Mouse (Mus musculus): ENCODE measurements around the gene Fuk. TPM values are rescaled to one million over a fixed set of nuclear protein-coding genes. Genes with fewer than 3 reads are reported as not detected.

Fuk gene
- polyA plus RNA-seq (2017; shearing (Covaris generic)) = 5.9 TPM

GRCm38 (mm10) chr8:110901839-110902578 lies at the start of gene Fuk:
Fuk (minus strand) TSS chr8:110902488.

GRCm38 (mm10) chr8:110919341-110920031 lies 17.2 kb upstream of the Fuk start, which contains the start of gene St3gal2:
St3gal2 (plus strand) TSS chr8:110919922.

GRCm38 (mm10) chr8:110846405-110847170 lies 55.7 kb downstream of the Fuk start, which contains the start of the genes Cog4 and Sf3b3:
Cog4 (plus strand) TSS chr8:110846600.
Sf3b3 (minus strand) TSS chr8:110846787.

Other genes starting within 250 kb of the Fuk start
- gene Mtss1l, start 181.0 kb downstream of the Fuk start, polyA plus RNA-seq (2017; shearing (Covaris generic)) = 0.35 TPM
- gene Il34, start 96.6 kb downstream of the Fuk start, polyA plus RNA-seq (2017; shearing (Covaris generic)) = not detected
- gene Cog4, start 55.9 kb downstream of the Fuk start, polyA plus RNA-seq (2017; shearing (Covaris generic)) = 51.9 TPM
- 145 TPM for gene Sf3b3, start 55.7 kb downstream of the Fuk start, polyA plus RNA-seq (2017; shearing (Covaris generic))
- 7.0 TPM for gene St3gal2, start 17.4 kb upstream of the Fuk start, polyA plus RNA-seq (2017; shearing (Covaris generic))
- gene Ddx19a, start 95.3 kb upstream of the Fuk start, polyA plus RNA-seq (2017; shearing (Covaris generic)) = 15.4 TPM
- gene Ddx19b, start 129.3 kb upstream of the Fuk start, polyA plus RNA-seq (2017; shearing (Covaris generic)) = 17.0 TPM
- gene Aars, start 130.7 kb upstream of the Fuk start, polyA plus RNA-seq (2017; shearing (Covaris generic)) = 46.6 TPM
- gene Exosc6, start 153.9 kb upstream of the Fuk start, polyA plus RNA-seq (2017; shearing (Covaris generic)) = 21.2 TPM
- not detected for gene Clec18a, start 189.9 kb upstream of the Fuk start, polyA plus RNA-seq (2017; shearing (Covaris generic))
- 18.8 TPM for gene Pdpr, start 192.1 kb upstream of the Fuk start, polyA plus RNA-seq (2017; shearing (Covaris generic))

Data from effector memory CD4-positive, alpha-beta T cell, adult 7 months (primary cell).